Mouse (Mus musculus): Measurements from ENCODE around the gene Gm17490.

Gm17490 gene

DNA sequence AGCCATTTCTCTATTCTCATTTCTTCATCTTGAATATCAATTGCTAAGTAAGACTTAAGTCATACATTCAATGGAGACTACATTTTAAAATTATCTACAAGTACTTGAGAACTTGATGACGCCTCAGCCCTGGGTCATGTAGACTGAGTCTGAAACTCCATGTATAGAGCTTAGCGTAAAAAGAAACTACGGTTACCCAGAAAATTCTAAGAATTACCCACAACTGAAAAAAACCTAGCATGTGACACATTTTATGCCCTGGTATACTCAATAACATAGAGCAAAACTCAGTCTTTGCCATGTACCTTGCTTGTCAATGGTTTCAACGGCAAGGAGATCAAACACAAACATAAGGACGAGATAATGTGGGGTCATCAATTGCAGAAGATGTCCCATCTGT is at the start of gene Gm17490:
Gene Gm17490, minus strand, starts transcription at position 375 of the 400 bp plus-strand sequence.
- DNase-seq (ENCODE audit: low read depth, low spot score) = no peak

GRCm38 (mm10) chr2:11672144-11672543 is 46.1 kb upstream of the Gm17490 start:
- DNase-seq (ENCODE audit: low read depth, low spot score) = peak; percentile 10

DNA sequence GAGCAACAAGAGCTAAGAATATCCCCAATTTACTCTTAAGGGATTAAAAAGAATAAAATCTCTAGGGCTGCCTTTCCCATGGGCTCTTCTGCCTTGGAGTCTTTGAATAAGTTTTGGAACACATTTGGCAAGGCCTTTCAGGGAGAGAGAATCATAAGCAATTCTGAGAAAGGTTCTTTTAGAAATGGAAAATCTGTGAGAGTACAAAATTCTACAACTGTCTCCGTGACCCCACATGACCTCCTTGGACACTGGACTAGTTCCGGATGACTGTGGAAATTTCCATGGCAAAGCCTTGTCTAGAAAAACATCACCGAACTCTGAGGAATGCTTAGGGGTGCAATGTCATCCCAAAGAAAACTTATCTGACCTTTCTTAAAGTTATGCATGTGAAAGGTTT is 39.3 kb upstream of the Gm17490 start:
- DNase-seq (ENCODE audit: low read depth, low spot score) = no peak

DNA sequence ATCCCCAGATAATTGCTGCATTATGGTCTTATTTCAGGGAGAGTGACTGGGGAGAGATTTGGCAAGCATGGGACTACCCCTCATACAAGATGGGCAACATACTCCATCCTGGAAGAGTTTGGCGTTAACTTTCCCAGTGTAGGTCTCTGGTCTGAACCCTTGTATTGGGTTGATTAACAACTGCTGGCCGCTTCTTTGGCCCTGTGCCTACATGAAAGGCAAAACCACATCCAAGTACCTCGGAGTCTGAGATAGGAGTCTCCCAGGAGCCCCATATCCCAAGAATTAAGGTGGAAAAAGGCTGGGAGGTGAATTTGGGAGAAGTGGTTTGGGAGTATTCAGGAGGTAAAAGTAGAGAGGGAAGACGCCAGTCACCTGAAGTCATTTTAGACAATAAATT is 38.7 kb upstream of the Gm17490 start:
- DNase-seq (ENCODE audit: low read depth, low spot score) = no peak

GRCm38 (mm10) chr2:11664367-11664766 is 38.3 kb upstream of the Gm17490 start:
- no peak for DNase-seq (ENCODE audit: low read depth, low spot score)

- DNase-seq (ENCODE audit: low read depth, low spot score) = peak; percentile 78
Measured at GRCm38 (mm10) chr2:11663961-11664360, 37.9 kb upstream of the Gm17490 start.

- no peak for DNase-seq (ENCODE audit: low read depth, low spot score)
Measured at GRCm38 (mm10) chr2:11662907-11663230, 36.8 kb upstream of the Gm17490 start.

DNA sequence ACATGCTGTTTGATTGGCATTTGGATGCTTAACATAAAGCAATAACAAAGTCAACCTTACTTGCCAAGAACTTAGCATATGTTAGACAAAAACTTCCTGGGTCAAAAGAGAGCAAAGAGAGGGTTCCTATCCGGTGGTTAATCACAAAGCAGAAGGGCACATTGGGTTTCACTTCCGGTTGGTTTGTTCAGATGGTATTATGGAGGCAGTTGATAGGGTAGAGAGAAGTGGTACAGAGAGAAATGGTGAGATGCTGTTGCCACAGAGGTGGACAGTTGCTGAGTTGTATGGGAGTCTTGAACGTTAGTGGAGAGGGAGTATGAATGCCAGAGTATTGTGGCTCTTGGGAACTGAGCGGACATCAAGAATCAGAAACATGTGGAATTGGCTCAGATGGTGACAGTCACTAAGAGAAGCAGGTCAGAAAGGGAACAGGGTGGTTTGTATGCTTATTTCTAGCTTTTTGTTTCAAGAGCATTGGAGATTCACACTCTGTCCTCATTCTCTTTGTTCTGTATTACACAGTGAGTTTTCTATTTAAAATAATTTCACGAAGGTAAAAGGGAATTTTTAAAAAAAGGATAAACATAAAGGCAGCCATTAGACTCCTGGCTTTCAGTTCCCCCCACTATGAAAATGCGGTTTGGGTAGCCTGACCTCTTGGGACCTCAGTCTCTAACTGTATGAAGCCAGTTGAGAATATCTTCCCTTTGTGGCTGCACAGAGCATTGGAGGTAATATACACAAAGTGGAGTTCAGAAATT is 36.3 kb upstream of the Gm17490 start:
- DNase-seq (ENCODE audit: low read depth, low spot score) = no peak

- DNase-seq (ENCODE audit: low read depth, low spot score) = no peak
Measured at GRCm38 (mm10) chr2:11659263-11659662, 33.2 kb upstream of the Gm17490 start.

GRCm38 (mm10) chr2:11657581-11657980 is 31.5 kb upstream of the Gm17490 start:
- DNase-seq (ENCODE audit: low read depth, low spot score) = no peak

DNA sequence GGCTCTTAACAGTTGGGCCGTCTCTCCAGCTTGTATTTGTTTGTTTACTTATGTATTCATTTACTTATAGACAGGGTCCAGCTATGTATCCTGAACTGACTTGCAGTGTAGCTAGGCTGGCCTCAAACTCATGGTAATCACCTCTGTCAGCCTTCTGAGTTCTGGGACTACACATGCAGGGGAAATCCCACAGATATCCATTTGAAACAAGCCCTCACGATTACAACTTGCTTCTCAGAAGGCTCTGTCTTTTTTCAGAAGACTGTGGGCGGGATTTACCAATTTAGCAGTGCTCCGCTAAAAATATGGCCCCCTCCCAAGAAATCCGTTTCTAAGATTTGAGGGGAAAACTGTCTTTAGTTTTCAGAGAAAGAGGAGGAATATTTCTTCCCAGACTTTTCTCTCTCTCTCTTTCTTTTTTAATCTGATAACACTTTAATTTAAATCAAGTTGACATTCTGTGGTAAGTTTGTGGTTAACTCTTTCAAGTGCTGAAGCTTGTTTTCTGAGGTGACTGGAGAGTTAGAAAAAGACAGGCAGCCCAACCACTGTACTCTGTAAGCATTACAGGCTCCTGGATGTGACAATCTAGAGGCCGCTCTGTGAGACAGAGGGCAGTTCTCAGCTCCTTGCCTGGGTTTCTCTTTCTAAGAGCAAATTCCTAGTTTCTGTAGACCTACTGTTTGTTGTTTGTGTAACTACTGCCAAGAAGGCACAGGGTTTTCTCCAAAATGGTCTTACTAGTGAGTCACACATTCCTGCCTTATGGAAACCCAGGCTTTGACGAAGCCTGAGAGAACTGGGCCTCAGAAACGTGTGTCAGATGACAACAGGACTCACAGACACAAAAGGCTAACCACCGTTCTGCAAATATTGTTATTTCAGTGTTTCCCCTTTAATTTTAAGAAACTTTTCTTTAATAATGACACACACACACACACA is 29.2 kb upstream of the Gm17490 start:
- peak; percentile 80 for DNase-seq (ENCODE audit: low read depth, low spot score)

DNA sequence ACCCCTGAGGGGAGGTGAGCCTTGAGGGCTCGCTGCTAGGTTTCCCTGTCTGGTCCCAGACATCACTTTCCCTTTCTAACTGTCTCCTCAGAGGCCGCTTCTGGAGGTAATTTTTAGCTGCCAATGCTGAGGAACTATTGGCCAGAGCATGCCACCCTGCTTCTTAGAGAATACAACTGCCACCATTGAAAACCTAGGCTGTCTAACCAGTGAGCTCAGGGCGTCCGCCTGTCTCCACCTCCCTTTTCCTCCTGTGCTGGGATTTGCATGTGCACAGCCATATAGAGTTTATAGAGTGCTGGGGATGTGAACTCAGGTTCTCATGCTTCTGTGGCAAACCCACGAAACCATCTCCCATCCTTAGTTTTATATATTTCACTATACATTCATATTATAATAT is 27.7 kb upstream of the Gm17490 start:
- DNase-seq (ENCODE audit: low read depth, low spot score) = no peak

GRCm38 (mm10) chr2:11653330-11653729 is 27.3 kb upstream of the Gm17490 start:
- DNase-seq (ENCODE audit: low read depth, low spot score) = no peak

GRCm38 (mm10) chr2:11652780-11653179 is 26.7 kb upstream of the Gm17490 start:
- no peak for DNase-seq (ENCODE audit: low read depth, low spot score)

GRCm38 (mm10) chr2:11652196-11652595 is 26.1 kb upstream of the Gm17490 start:
- no peak for DNase-seq (ENCODE audit: low read depth, low spot score)

GRCm38 (mm10) chr2:11651476-11651875 is 25.4 kb upstream of the Gm17490 start:
- no peak for DNase-seq (ENCODE audit: low read depth, low spot score)

DNA sequence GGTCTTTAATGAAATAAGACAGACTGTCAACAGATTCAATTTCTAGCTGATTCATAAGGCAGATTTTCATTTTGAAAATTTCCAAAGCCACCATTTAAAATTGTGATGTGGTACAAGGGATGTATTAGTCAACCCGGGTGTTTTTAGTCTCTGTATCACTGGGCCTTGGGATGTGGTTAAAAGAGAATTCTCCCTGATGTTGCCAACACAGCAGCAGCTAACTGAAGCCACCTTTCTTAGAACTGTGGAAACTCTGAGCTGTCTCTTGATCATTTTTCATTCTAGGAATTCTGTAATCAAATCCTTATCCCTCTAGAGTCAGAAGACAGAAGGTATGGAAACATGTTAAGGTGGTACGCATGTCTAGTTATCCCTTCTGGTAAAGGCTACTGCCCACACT is 19.2 kb upstream of the Gm17490 start:
- no peak for DNase-seq (ENCODE audit: low read depth, low spot score)

GRCm38 (mm10) chr2:11644057-11644456 is 18.0 kb upstream of the Gm17490 start:
- DNase-seq (ENCODE audit: low read depth, low spot score) = no peak

DNA sequence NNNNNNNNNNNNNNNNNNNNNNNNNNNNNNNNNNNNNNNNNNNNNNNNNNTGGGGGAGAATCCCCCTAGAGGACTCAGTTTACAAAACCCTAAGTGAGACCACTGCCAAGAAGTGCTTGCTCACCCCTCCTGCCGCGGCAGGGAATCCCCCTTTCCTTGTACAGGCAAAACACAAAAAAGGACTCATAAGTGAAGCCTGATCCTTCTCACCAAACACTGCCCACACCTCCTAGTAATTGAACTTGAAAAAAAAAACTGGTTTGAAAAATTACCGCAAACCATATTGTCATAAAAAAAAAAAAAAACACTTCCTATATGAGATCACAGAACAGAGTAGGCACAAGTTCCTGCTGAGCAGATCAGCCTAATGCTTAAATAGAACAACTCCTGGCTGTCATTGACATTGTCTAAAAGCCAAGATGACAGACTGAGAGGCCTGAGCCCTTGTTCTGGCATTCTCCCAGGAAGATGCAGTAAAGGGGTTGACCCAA is 16.4 kb upstream of the Gm17490 start, which contains the start of gene Il2ra:
Gene Il2ra, plus strand, starts transcription at position 357 of the 491 bp plus-strand sequence.
- DNase-seq (ENCODE audit: low read depth, low spot score) = no peak

DNA sequence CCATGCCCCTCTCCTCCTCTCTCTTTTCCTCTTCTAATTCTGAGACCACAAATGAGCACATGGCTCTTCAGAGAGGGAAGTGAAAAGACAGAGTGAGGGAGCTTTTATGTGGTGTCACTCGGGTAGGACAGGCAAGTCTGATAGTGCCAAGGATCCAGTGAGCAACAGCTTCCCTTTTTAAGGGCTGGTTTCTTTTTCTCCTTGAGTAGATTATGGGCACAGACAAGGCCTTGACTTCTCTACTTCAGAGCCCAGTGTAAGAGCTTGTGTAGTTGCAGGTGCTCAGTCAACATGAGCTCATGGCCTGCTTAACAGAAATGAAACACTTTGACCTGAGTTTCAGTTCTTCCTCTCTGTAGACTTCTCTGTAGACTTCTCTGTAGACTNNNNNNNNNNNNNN is 11.1 kb upstream of the Gm17490 start:
- DNase-seq (ENCODE audit: low read depth, low spot score) = no peak

DNA sequence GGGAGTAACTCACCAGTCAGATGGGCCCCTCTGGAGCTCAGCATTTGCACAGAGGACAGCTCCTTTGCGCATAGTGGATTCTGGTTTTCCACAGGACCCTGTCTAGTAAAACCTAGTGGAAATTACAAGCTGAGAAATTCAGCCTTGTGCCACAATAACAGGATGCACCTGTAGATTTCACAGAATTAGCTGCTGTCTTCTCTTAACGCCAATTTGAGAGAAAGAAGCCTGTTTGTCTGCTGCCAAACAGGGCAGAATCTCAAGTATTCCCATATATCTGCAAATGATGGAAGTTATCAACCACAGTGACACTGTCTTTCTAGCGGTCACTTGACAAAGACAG is 10.0 kb upstream of the Gm17490 start:
- no peak for DNase-seq (ENCODE audit: low read depth, low spot score)

- no peak for DNase-seq (ENCODE audit: low read depth, low spot score)
Measured at GRCm38 (mm10) chr2:11635471-11636137, 9.5 kb upstream of the Gm17490 start.
